11 mouse cellular contexts compared by ENCODE assay signal in genomic region chr9:67900398-67900797, GRCm38 (mm10).
"Had no signal": no experiment of that assay in that cellular context is flagged by ENCODE, and none has a peak within 500 bp of the region (broad histone marks: within the 10 kb centered on the region; RNA-seq: fewer than 3 reads in every experiment).

No protein-coding gene starts in this region.

- DNase-seq: kidney, adult 8-10 months; kidney, postnatal 10 days; kidney, postnatal 36 days; layer of hippocampus, postnatal 36 days; liver, embryonic 13.5 days; lung, adult 2 months; lung, postnatal 14 days; lung, postnatal 4 days; right cerebral cortex, postnatal 25 days; spleen, adult 18-20 months; thymus, postnatal 25 days had no signal
